Mouse (Mus musculus) heart, postnatal 4 days (tissue): ENCODE results near the gene Ccno. TPM values are rescaled to one million over a fixed set of nuclear protein-coding genes. Genes with fewer than 3 reads are reported as not detected.

Experiments
- DNase-seq: peaks from one replicate; pipeline ENCODE4 v3.0.0; 2021
- total RNA-seq, 2 experiments: library from RNA; stranded (reverse); gene quantifications; 2 replicates each; pipeline ENCODE4 v1.2.3; 2021

Ccno gene
- under 1 TPM in 1 of 2 experiments, not detected in 1; 0.16 TPM for total RNA-seq

DNA sequence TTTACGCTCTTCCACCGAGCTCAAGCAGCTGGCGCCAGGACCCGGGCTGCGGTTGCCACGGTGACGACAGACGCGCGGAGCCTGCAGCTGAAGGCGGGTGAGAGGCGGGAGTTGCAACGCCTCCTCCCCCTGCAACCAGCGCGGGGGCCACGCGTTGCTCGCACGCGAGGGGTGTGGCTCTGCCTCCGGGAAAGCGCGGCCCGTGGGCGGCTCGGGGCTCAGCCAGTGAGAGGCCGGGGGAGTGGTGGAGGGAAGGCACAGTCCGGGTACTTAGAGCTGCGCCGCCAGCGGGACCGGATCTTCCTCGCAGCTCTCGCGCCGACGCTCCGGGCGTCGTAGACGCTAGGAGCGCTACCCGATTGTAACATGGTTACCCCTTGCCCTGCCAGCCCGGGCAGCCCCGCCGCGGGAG, at the start of gene Ccno:
Gene Ccno, plus strand, starts transcription at position 271 of the 412 bp plus-strand sequence.
- peak; percentile 93 for DNase-seq

GRCm38 (mm10) chr13:112938130-112938529, 49.5 kb upstream of the Ccno start:
- no peak for DNase-seq

DNA sequence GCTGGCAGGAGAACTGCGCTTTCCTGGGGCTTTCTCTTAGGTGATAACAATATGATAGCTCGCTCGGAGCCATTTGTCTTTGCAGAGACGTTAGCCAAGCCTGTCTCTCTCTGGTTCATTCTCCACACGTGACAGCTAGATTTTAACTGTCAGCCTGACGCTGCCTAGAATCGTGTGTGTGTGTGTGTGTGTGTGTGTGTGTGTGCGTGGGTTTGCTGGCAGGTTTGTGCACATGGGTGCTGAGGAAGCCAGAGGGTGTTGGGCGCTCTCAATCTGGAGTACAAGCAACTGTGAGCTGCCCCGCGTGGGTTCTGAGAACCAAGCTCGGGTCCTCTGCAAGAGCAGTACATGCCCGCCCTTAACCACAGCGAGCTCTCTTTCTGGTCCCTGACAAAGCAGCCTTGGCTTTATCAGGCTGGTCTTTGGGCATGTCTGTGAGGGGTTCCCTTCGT, 45.7 kb upstream of the Ccno start:
- DNase-seq, result no peak

DNA sequence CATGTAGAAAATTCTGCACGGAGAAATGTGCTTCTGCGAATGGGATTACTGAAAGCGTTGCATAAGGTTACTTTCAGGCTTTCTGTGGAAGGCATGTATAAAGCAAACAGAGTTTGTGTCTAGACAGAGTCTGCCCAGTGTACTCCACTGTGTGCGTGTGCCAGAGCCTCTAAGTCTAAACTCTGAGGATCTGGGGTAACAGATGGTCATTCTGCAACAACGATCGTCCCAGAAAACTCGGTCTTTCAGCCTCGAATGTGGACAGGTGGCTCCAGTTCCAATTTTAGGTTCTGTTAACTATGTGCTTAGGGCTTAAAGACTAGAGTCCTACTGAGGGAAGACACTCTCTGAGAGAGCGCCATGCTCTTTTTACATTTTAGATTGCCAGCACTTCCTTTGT, 42.3 kb upstream of the Ccno start:
- DNase-seq, result no peak

GRCm38 (mm10) chr13:112945900-112946299, 41.7 kb upstream of the Ccno start:
- no peak for DNase-seq

DNA sequence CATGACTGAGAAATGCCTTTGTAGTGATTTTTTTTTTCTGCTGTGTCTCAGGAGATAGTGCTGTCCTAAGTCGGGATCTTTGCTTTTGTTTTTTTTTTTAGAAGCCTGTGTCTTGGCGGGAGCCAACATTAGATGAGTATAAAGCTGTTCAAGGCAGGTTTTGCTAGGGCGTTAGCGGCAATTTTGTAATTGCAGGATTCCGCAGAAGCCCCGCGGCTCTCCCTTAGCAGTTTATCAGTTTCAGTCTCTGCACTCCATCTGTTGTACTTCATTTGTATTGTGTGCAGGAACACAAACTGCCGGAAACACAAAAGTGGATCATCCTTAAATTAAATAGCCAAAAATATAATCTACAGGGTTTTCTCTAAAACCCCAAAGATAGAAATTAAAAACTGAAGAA, 33.5 kb upstream of the Ccno start:
- DNase-seq, result no peak

- no peak for DNase-seq
Observed at GRCm38 (mm10) chr13:112963081-112963480, 24.5 kb upstream of the Ccno start.

GRCm38 (mm10) chr13:112964421-112964820, 23.2 kb upstream of the Ccno start:
- DNase-seq, result no peak

- no peak for DNase-seq
Observed at GRCm38 (mm10) chr13:112967267-112967666, 20.3 kb upstream of the Ccno start.

DNA sequence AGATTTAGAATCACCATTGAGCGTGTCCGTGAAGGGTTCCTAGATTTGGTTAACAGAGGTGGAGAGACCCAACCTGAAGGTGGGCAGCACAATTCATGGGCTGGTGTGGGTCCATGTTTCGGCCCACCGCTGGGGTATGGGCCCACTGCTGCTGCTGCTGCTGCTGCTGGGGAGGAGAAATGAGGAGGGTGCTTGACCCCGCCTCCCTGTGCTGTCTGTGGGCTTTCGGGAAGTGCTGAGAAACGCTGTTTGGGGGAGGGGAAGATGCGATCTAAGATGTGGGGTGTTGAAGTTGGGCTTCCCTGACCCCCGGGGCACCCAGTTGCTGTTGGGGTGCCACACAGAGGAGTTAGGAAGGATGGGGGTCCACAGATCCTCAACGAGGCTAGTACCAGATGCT, 10.9 kb upstream of the Ccno start:
- no peak for DNase-seq

DNA sequence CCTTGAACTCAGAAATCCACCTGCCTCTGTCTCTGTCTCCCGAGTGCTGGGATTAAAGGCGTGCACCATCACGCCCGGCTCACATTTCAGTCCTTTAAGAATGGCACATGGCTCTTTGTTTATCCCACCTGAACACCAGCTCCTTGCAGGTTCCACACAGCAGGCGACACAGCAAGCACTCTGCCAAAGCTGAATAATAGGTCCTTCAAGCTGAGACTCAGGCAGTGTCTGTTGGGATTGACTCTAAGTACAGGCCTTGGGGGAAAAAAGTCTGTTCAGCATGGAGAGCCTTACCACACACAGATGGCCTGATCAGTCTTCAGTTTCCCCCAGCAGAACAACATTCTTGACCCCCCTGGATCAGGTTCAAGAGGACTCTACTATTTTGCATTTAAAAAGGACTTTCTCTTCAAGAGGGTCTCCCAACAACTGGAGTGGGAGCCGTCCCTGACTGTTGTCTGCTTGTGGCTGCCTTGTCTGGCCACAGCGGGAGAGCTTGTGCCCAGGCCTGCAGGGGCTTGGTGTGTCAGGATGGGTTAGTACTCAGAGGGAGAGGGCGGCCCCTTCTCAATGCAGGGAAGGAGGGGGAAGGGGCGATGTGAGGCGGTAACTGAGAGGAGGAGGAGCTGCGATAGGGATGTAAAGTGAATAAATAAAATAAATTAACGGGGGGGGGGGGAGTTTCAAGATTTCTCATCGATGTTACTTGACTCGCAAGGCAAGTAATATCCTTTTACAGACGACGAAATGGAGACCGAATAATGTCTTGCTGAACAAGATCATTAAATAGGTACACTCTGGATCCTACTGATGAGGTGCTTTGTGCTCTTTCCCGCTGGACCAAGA, 1.8 kb upstream of the Ccno start:
- no peak for DNase-seq

DNA sequence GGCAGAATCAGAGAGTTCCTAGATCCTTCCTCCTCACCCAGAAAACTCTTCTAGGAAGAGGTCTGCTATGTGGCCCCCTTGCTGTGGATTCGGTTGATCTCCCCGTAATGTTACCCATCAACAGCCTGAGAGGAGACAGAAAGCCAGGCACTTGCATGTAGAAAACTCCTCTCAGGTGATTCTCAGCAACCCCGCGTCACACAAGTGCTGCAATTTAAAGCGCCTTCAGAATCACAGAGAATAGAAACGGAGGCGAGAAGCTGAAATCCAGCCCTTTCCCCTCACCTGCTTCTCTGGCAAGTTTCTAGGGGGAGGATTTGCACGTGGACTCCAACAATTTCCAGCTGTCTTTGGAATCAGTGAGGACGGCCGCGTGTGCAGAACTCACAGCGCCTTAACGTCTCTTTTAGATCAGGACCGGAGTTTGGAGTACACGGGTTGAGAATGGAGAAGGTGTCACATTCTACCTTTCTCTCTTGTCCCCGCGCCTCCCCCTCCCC, 1.1 kb upstream of the Ccno start:
- DNase-seq, result no peak

GRCm38 (mm10) chr13:112987991-112988390, 389 bp downstream of the Ccno start:
- DNase-seq, result no peak

- DNase-seq, result no peak
Observed at GRCm38 (mm10) chr13:112988866-112989265, 1.3 kb downstream of the Ccno start.

DNA sequence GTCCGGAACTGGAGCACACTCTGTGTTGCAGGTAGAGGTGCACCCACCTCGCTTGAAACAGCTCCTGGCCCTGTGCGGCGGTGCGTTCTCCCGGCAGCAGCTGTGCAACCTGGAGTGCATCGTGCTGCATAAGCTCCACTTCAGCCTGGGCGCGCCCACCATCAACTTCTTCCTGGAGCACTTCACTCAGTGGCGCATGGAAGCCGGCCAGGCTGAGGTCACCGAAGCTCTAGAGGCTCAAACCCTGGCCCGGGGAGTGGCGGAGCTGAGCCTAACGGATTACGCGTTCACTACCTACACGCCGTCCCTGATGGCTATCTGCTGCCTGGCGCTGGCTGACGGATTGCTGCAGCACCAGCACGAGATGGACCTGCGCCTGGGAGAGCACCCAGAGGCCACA, 1.9 kb downstream of the Ccno start:
- peak; percentile 25 for DNase-seq

DNA sequence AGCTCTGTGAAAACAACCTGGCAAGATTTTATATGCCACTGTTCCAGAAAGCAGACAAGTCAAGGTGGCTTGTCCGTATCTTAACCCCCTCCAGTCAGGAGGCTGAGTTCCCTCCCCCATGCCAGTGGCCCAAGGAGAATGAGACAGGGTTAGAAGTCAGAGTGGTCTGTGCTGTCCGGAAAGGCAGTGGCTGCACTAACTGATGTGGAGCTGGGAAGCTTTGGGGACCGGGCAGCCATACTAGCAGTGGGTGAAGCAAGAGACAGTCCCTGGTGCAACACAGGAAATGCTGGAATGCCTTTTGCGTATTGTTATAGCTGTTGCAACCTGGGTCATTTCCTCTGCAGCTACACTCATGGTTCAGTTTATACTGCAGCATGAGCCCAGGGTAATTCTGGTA, 2.7 kb downstream of the Ccno start:
- DNase-seq, result no peak

DNA sequence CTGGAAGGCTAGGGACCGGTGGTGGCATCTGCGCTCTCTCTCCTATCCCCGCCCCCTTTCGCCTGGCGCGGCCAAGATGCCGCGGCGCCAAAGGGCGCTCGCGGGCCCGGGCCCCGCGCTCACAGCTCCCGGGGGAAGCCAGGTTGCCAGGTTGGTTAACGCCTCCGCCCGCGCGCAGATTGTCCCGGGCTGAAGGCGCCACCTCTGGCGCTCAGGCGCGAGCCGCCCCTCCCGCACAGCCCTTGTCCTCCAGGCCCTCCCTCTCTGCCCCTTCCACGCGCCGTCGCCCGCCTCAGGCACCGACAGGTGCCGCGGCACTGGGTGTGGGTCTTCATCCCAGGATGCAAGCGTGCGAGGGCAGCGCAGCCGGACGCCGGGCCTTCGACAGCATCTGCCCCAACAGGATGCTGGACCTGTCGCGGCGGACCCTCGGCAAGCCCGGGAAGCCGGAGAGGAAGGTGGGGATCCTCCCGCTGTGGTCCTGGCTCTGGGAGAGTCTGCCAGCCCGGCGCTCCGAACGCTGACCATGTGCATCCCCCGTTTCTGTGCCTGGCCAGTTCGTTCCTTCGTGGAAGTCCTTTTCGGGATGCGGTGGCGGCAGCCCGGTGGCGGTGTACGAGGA, 6.0 kb downstream of the Ccno start, which contains the start of gene Mcidas:
Gene Mcidas, plus strand, starts transcription at position 315 of the 622 bp plus-strand sequence.
- peak; percentile 13 for DNase-seq

- DNase-seq, result peak; percentile 59
Observed at GRCm38 (mm10) chr13:112994191-112994590, 6.6 kb downstream of the Ccno start.

DNA sequence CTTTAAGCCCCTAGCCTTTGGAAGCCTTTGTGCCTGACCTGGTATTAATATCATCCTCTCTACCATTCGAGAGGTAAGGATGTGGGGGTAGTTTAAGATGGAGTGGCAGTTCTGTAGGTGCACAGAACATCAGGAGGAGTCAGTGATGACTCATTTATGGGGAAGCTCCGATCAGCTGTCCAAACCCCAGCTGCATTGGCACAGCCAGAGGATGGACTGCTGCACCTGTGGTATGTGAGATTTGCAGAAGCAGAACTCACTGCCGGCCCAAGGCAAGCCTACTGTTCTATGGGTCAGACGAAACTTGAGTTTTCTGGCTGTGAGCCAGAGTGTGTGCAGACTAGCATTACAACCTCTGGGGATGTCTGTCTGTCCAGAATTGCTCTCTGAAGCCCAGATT, 8.8 kb downstream of the Ccno start:
- DNase-seq, result no peak

- DNase-seq, result no peak
Observed at GRCm38 (mm10) chr13:112997369-112997768, 9.8 kb downstream of the Ccno start.

DNA sequence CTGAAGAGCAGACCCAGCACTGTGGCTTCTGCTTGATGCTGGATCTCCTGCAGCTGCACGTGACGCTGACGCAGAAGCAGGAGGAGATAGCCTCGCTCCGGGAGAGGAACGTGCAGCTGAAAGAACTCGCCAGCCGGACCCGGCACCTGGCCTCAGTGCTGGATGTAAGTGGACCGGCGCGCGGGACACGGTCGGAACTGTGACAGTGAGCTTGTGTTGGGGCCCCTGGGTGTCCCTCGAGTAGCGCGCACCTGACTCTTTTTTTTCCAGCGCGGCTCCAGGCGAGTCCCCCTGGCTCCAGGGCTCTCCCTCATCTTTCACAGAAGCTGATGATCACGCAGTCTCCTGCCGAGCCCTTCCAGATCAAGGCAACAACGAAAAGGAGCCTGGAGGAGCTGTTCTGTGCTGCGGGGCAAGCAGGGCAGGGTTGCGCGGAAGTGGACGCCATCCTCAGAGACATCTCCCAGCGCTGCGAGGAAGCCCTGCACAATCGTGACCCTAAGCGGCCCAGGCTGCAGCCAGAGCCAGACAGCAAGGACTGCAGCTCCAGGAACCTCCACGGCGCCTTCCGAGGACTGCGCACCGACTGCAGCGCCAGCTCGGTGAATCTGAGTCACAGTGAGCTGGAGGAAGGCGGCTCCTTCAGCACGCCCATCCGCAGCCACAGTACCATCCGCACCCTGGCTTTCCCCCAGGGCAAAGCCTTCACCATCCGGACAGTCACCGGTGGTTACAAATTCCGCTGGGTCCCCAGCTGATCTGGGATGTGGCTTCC, 11.0 kb downstream of the Ccno start:
- DNase-seq, result peak; percentile 16

DNA sequence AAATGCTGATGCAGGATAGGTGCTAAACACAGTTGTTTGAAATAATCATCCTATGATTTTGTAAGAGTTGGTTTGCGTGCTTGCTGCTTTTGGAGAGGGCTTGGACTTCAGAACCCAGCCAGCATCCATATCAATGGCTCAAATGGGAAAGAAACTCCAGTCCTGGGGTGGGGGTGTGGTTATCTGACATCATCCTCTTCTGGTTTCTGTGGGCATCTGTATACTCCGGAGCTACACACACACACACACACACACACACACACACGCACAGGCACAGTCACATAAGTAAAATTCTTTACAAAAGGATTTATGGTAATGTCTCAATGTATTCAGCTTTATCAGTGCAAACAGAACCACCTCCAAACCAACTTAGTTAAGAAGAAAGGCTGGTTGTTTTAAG, 12.5 kb downstream of the Ccno start:
- DNase-seq, result no peak
